Mouse (Mus musculus) MEL-GATA-1-ER (cell line): ENCODE measurements around the gene Vmp1.

Experiments
- DNase-seq: peaks from one replicate; pipeline ENCODE4 v3.0.0-alpha.2; 2012; ENCODE audit warnings: low read depth; ENCODE audit errors: extremely low read depth

The Vmp1 gene

GRCm38 (mm10) chr11:86634396-86634795 lies 49.2 kb downstream of the Vmp1 start:
- DNase-seq: no peak

GRCm38 (mm10) chr11:86629941-86630340 lies 53.7 kb downstream of the Vmp1 start:
- DNase-seq: no peak

DNA sequence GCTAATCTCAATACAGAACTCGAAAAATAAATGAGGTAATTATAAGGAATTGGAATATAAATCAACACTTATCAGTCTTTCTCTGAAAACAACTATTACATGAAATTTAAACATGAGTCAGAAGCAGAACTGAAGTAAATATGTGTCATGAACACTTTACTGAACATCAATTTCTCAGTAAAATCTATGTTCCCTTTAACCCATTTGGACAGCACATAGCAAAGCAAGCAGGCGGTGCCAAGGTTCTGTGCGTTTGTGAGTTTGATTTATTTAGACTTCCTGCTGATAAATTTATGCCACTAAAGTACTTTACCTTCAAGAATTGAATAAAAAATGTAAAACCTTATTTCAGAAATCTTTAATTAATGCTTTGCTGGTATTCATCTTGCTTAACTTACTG lies 54.2 kb downstream of the Vmp1 start:
- DNase-seq: no peak

DNA sequence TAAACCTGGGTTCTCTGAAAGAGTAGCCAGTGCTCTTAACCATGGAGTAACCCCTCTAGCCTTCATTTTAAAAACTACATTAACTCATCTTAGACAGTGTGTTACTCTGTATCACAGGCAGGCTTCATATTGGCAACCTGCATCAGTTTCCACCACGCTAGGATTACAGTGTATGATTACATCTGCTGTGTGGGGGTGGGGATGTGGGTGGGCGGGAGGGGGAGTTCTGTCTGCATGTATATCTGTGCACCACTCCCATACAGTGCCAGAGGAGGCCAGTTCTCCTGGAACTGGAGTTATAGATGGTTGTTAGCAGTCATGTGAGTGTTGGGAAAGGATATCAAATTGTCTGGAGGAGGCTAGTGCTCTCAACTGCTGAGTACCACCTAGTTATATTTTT lies 55.2 kb downstream of the Vmp1 start:
- no peak for DNase-seq

DNA sequence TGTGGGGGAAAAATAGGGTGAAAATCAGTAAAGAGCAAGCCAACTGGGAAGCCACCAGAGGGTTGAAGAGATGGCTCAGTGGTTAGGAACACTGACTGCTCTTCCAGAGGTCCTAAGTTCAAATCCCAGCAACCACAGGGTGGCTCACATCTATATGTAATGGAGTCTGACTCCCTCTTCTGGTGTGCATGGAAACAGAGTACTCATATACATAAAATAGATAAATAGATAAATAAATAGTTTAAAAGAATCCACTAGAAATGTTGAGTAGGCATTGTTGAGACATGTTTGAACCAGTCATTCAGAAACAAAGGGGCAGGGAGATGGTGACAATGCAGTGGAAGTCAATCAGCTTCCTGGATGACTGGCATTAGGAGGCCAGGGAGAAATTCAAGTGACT lies 56.0 kb downstream of the Vmp1 start:
- no peak for DNase-seq

DNA sequence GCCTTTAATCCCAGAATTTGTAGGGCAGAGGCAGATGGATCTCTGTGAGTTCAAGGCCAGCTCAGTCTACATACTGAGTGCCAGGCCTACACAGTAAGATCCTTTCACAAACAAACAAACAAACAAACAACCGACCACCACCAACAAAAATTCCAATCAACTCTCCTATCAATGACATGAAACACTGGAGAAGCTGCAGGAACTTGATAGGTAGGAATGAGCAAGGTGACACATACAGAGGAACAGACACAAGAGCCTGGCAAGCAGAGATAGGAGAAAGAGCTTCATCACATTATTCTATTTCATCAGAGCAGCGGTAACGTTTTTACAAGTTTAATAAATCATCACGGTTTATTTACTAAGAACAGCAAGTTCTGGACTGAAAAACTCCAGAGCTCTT lies 56.9 kb downstream of the Vmp1 start:
- DNase-seq: no peak

DNA sequence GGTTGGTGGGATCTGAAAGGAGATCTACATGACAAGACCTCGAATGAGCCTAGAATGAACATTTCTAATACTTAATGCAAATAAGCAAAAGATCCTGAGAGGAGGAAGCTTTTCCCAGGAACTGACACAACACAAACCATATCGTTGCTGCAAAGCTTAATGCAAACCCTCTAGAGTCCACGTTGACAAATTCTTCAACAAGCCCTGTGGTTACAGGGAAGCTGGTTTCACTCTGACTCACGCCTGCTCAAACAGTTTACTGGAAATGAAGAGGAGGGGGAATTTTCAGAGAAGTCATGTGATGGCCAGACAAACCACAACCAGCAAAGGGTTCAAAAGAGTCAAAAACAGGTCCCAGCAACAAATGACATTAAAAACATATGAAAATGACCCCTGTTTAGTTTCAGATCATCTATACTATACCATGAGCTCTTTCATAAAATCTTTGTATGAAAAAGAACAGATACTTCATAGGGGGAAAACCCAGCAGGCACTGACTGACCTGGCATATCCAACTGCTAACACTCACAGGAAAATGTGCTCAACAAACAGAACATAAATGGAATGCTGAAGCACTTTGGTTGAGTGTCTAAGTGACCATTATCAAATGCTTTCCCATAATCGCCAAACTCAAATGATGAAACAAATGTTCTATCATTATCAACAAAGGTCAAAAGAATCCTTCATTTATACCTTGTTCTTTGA lies 59.2 kb downstream of the Vmp1 start:
- DNase-seq: no peak

DNA sequence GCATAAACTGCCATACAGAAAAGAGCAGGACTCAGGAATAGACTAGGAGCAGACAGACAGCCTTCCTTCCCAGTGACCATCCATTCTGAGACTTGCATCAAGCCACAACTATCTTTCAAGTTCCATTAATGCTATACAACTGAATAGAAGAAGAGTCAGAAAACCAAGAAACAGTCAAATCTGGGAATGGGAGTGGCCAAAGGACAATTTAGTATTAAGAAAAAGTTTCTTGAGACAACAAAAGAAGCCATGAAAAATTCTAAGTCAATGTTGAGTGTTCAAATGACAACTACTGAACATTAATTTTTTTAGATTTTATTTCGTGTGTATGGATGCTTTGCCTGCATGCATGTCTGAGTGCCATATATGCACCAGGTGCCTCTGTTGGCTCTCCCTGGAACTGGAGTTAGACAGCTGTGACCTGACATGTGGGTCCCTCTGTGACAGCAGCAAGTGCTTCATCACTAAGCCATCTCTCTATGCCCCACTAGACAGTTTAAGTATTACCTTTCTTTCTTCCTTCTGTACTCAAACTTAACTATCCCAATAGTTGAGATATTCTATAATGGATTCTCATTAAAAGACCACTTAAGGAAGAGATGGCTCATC lies 60.1 kb downstream of the Vmp1 start:
- no peak for DNase-seq

DNA sequence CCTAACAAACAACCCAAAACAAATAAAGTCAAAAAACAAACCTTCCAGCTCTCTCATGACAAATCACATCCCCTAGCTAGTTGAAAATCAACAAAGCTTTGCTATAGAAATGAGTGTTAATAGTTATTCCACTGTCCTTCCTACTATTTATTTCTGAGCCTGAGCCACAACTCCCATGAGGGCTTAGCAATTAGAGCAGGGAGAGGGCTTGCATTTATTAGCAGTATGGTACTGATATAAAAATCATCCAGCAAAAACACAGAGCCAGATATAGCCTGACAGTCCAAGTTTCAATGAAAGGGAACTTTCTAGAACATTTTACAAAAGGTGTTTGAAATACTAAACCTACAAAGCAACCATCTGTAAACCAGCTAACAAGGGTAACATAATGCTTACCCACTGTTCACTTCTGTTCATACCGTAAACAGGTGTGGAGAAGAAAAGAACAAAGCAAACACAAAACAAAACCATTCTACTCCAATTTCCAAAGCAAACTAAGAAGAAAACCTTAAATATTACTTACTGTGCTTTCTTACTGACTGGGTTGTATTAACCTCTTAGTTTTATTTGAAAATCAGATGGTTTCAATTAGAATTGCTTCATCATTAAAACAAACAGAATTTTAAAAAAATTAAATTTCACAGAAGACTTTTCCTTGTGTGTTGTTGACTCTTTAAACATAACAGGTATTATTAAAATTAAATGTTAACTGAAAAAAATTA lies 61.3 kb downstream of the Vmp1 start:
- DNase-seq: no peak

DNA sequence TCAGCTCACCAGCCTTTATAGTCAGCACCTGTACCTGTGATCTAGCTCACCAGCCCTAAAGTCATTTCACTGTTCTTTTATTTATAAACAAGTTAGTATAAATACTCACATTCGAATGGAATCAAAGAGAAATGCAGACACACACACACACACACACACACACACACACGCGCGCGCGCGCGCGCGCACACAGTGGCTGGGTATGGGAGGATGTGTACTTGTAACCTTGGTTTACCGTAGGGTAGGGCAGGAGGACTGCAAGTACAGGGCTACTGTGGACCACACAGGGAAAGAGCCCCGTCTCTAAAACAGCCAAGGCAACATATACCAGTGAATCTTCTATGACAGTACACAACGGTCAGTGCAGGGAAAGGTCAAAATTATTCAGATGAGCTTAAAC lies 62.5 kb downstream of the Vmp1 start:
- DNase-seq: no peak

DNA sequence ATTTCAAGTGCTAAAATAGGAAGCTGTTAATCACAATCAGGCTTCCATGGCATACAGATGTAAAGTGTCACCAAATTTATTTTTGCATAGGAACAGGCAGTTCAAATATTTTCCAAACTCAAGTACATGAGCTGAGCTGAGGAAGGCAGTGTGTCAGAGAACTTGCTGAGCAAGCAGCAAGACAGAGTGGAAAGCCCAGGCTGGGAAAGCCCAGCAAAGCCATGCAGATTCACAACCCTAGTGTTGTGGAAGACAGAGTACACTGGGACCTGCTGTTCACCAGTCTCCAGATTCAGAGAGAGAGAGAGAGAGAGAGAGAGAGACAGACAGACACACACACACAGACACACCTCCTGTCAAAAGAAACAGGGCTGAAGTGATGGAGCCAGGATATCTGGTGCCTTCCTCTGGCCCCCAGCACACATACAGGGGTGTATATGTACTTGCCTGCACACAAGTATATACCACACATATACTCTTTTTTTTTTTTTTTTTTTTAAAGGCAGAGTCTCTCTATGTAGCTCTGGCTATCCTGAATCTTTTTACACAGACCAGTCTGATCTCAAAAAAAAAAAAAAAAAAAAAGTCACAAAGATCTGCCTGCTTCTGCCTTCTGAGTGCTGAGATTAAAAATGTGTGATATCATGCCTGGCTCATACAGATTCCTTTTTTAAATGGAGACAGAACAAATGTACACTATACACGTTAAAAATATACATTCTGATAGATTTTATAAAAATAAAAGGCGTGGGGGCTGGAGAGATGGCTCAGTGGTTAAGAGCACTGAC lies 64.9 kb downstream of the Vmp1 start:
- DNase-seq: no peak

DNA sequence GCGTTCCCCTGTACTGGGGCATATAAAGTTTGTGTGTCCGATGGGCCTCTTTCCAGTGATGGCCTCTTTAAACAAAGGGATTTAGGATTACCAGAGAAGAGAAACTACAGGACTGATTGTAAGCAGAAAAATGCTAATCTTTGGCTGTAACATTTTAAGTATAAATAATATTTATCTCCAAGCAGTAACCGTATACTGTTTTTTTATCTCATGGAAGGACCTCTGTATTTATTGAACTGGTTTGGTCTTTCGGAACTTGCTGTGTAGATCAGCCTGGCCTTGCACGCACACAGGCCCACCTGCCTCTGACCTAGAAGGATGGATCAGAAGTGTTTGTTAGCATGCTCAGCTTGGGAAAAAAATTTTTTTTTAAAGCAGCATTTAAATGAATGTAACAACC lies 69.0 kb downstream of the Vmp1 start:
- peak; percentile 23 for DNase-seq

DNA sequence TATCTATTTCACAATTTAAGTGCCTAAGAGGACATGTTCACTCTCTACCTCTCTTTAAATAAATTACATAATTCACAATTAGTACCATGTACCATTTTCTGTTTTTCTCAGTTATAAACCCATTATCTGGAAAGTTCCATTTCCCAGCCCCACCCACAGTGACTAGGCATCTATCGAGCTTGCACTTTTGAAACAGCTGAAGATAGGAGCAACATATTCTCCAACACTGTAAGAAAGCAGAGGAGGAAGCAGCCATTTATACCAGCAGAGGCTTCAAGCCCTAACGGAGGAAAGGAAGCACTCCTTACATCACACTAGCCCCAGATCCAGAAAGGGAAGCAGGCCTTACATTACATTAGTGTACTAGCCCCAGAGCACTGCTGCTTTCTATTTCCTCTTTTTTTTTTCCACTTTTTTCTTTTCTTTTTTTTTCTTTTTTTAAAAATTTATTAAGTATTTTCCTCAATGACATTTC lies 69.5 kb downstream of the Vmp1 start:
- peak; percentile 89 for DNase-seq

DNA sequence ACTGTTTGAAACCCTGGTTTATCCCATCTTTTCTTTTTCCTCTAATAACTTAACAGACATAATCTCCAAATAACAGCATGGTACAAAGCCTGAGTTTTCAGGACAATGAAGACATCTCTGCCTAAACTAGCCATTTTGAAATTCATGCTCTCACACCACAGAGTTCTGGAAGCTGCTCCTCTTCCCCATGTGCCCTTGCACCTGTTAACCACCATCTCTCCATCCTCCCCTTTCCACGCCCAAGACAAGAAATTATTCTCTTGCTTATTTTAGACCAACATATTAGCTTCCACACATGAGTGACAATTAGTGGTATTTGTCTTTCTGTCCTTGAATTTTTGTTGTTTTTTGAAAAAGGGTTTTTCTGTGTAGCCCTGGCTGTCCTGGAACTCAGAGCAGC lies 71.6 kb downstream of the Vmp1 start:
- DNase-seq: no peak

- peak; percentile 70 for DNase-seq
These were observed 73.4 kb downstream of the Vmp1 start for GRCm38 (mm10) chr11:86610239-86610638.

DNA sequence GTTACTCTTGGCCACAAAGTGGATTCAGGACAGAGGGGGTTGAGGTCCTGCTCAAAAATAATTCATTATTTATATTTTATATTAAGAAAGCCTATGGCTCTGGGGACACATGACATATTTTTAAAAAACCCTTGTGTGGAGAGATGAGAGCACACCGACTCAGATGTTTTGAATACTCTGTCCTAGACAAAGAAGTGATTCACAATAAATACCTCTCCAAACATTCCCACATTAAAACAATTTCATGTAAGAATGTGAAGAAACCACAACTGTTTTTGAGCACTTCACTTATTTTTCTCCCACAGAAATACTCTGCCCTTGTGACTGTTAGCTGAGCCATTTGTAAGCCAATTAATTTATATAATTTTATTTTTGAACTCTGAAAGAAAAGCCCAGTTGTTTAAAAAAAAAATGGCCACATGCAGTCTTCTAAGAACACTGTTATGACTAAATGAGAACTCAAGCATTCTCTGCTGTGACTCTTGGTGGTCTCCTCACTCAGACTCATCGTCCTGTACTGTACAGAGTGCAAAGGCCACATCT lies 75.8 kb downstream of the Vmp1 start:
- DNase-seq: no peak

GRCm38 (mm10) chr11:86606621-86607339 lies 76.9 kb downstream of the Vmp1 start:
- DNase-seq: no peak

GRCm38 (mm10) chr11:86604732-86605520 lies 78.7 kb downstream of the Vmp1 start:
- no peak for DNase-seq

GRCm38 (mm10) chr11:86604289-86604688 lies 79.3 kb downstream of the Vmp1 start:
- no peak for DNase-seq

DNA sequence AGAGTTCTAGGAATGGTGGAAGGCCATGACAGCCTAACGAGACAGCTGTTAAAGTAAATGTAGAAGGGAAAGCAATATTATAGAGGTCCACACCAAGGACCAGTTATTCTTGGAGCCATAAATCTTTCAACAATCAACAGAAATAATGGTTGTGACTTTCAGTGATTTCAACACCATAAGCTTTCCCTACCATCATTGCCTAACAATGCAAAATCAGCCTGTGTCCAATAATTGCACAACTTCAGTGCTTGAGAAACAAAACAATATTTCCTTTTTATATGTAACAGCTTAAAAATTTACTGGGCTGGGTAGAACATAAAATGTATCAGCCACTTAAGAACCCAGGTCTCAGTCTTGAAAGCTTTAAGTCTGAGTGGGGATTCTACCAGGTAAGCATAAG lies 79.9 kb downstream of the Vmp1 start:
- no peak for DNase-seq
